Mouse (Mus musculus): Measurements from ENCODE around the gene Smim22. TPM values are rescaled to one million over a fixed set of nuclear protein-coding genes. Genes with fewer than 3 reads are reported as not detected.

The Smim22 gene
- polyA plus RNA-seq, 1 experiment from 2014 or later = 3.8 TPM

GRCm38 (mm10) chr16:4974521-4974920, 32.6 kb upstream of the Smim22 start:
- Histone ChIP-seq H3K4me2 (no peak overlapping the region), H3K27ac (replicated peaks) (no peak overlapping the region), H3K9ac (no peak overlapping the region), H3K27me3 (replicated peaks) (no peaks in the 10 kb centered on the region), H3K4me1 (peaks cover 19% of the 10 kb centered on the region), H3K9me3 (no peaks in the 10 kb centered on the region), H3K36me3 (no peaks in the 10 kb centered on the region), H3K4me3 (no peak overlapping the region)
- 81% methylated on average over 5 of the region's 5 CpGs for WGBS
- no peak for ATAC-seq (ENCODE audit: extremely low read depth, insufficient number of reproducible peaks, low FRiP score, low TSS enrichment)

- Histone ChIP-seq H3K4me2 (no peak overlapping the region), H3K9ac (no peak overlapping the region), H3K27me3 (replicated peaks) (no peaks in the 10 kb centered on the region), H3K4me3 (no peak overlapping the region), H3K4me1 (peaks cover 23% of the 10 kb centered on the region), H3K27ac (replicated peaks) (no peak overlapping the region), H3K9me3 (no peaks in the 10 kb centered on the region), H3K36me3 (no peaks in the 10 kb centered on the region)
- WGBS = 51% methylated on average over 2 of the region's 2 CpGs
- ATAC-seq (ENCODE audit: extremely low read depth, insufficient number of reproducible peaks, low FRiP score, low TSS enrichment) = no peak
These were observed 30.9 kb upstream of the Smim22 start for GRCm38 (mm10) chr16:4976180-4976579.

GRCm38 (mm10) chr16:4978275-4979051, 28.6 kb upstream of the Smim22 start:
- Histone ChIP-seq H3K4me2 (no peak overlapping the region; the same call in 1 of the 2 replicates), H3K36me3 (no peaks in the 10 kb centered on the region), H3K4me1 (peaks cover 19% of the 10 kb centered on the region), H3K27me3 (replicated peaks) (no peaks in the 10 kb centered on the region), H3K4me3 (no peak overlapping the region), H3K9ac (no peak overlapping the region), H3K27ac (replicated peaks) (peak overlapping the region; percentile 83), H3K9me3 (no peaks in the 10 kb centered on the region)
- 38% methylated on average over 5 of the region's 5 CpGs for WGBS
- 0 out of 2 replicates have a peak, but pooled peaks have one; percentile 35 for ATAC-seq (ENCODE audit: extremely low read depth, insufficient number of reproducible peaks, low FRiP score, low TSS enrichment)

- no peak overlapping the region for H3K27ac ChIP-seq (replicated peaks)
- WGBS = 75% methylated on average over 4 of the region's 4 CpGs
- H3K36me3 ChIP-seq = no peaks in the 10 kb centered on the region
- no peak for ATAC-seq (ENCODE audit: extremely low read depth, insufficient number of reproducible peaks, low FRiP score, low TSS enrichment)
- no peak overlapping the region for H3K4me2 ChIP-seq
- peaks cover 19% of the 10 kb centered on the region for H3K4me1 ChIP-seq
- H3K9me3 ChIP-seq = no peaks in the 10 kb centered on the region
- no peak overlapping the region for H3K4me3 ChIP-seq
- no peak overlapping the region for H3K9ac ChIP-seq
- H3K27me3 ChIP-seq (replicated peaks) = no peaks in the 10 kb centered on the region
These were observed 27.2 kb upstream of the Smim22 start for GRCm38 (mm10) chr16:4979755-4980380.

GRCm38 (mm10) chr16:4984717-4985116, 22.4 kb upstream of the Smim22 start:
- no peaks in the 10 kb centered on the region for H3K36me3 ChIP-seq
- no peak overlapping the region for H3K9ac ChIP-seq
- no peaks in the 10 kb centered on the region for H3K27me3 ChIP-seq (replicated peaks)
- no peaks in the 10 kb centered on the region for H3K9me3 ChIP-seq
- peaks cover 1% of the 10 kb centered on the region; the same call in 1 of the 2 replicates for H3K4me1 ChIP-seq
- no peak overlapping the region for H3K4me3 ChIP-seq
- H3K27ac ChIP-seq (replicated peaks) = no peak overlapping the region
- no peak overlapping the region for H3K4me2 ChIP-seq
- WGBS = 85% methylated on average over 12 of the region's 12 CpGs
- no peak for ATAC-seq (ENCODE audit: extremely low read depth, insufficient number of reproducible peaks, low FRiP score, low TSS enrichment)

- peaks cover 8% of the 10 kb centered on the region for H3K4me1 ChIP-seq
- WGBS = 79% methylated on average over 4 of the region's 4 CpGs
- no peak for ATAC-seq (ENCODE audit: extremely low read depth, insufficient number of reproducible peaks, low FRiP score, low TSS enrichment)
- no peak overlapping the region for H3K27ac ChIP-seq (replicated peaks)
- no peaks in the 10 kb centered on the region for H3K27me3 ChIP-seq (replicated peaks)
- H3K9me3 ChIP-seq = no peaks in the 10 kb centered on the region
- H3K9ac ChIP-seq = no peak overlapping the region
- no peaks in the 10 kb centered on the region for H3K36me3 ChIP-seq
- H3K4me3 ChIP-seq = no peak overlapping the region
- H3K4me2 ChIP-seq = no peak overlapping the region
These were observed 13.8 kb upstream of the Smim22 start for GRCm38 (mm10) chr16:4993276-4993675.

GRCm38 (mm10) chr16:4997553-4997952, 9.5 kb upstream of the Smim22 start, which contains the start of gene Sept12:
TSS of gene Sept12 (minus strand) at chr16:4997852.
- no peak for ATAC-seq (ENCODE audit: extremely low read depth, insufficient number of reproducible peaks, low FRiP score, low TSS enrichment)
- no peak within 1 kb of the TSS for H3K27ac ChIP-seq (replicated peaks)

GRCm38 (mm10) chr16:4998984-4999383, 8.1 kb upstream of the Smim22 start:
- ATAC-seq (ENCODE audit: extremely low read depth, insufficient number of reproducible peaks, low FRiP score, low TSS enrichment) = no peak
- Histone ChIP-seq H3K27ac (replicated peaks) (no peak overlapping the region), H3K4me1 (peaks cover 8% of the 10 kb centered on the region), H3K9me3 (no peaks in the 10 kb centered on the region), H3K4me2 (no peak overlapping the region), H3K27me3 (replicated peaks) (no peaks in the 10 kb centered on the region), H3K4me3 (no peak overlapping the region), H3K36me3 (no peaks in the 10 kb centered on the region), H3K9ac (no peak overlapping the region)
- 77% methylated on average over 1 of the region's 1 CpGs for WGBS

More at GRCm38 (mm10) chr16:4997553-4997952, 9.5 kb upstream of the Smim22 start, which contains the start of gene Sept12:
- WGBS = 37% methylated on average over 3 of the region's 3 CpGs
- H3K27me3 ChIP-seq (replicated peaks) = no peaks in the 10 kb centered on the region
- peaks cover 8% of the 10 kb centered on the region for H3K4me1 ChIP-seq
- H3K4me3 ChIP-seq = no peak within 1 kb of the TSS
- H3K4me2 ChIP-seq = no peak within 1 kb of the TSS
- no peaks in the 10 kb centered on the region for H3K36me3 ChIP-seq
- H3K9ac ChIP-seq = no peak within 1 kb of the TSS
- H3K9me3 ChIP-seq = no peaks in the 10 kb centered on the region

- 67% methylated on average over 3 of the region's 3 CpGs for WGBS
- no peaks in the 10 kb centered on the region for H3K36me3 ChIP-seq
- H3K4me3 ChIP-seq = no peak overlapping the region
- ATAC-seq (ENCODE audit: extremely low read depth, insufficient number of reproducible peaks, low FRiP score, low TSS enrichment) = no peak
- no peak overlapping the region for H3K9ac ChIP-seq
- no peak overlapping the region for H3K4me2 ChIP-seq
- no peaks in the 10 kb centered on the region for H3K27me3 ChIP-seq (replicated peaks)
- no peaks in the 10 kb centered on the region for H3K9me3 ChIP-seq
- no peak overlapping the region for H3K27ac ChIP-seq (replicated peaks)
- H3K4me1 ChIP-seq = peaks cover 8% of the 10 kb centered on the region
These were observed 6.5 kb upstream of the Smim22 start for GRCm38 (mm10) chr16:5000611-5001010.

- H3K4me3 ChIP-seq = no peak overlapping the region
- no peak for ATAC-seq (ENCODE audit: extremely low read depth, insufficient number of reproducible peaks, low FRiP score, low TSS enrichment)
- H3K4me1 ChIP-seq = peaks cover 22% of the 10 kb centered on the region
- 0 out of 2 replicates have a peak overlapping the region, but pooled peaks have one; percentile 16 for H3K4me2 ChIP-seq
- 35% methylated on average over 6 of the region's 6 CpGs for WGBS
- H3K9ac ChIP-seq = 0 out of 2 replicates have a peak overlapping the region, but pooled peaks have one; percentile 2
- no peaks in the 10 kb centered on the region for H3K27me3 ChIP-seq (replicated peaks)
- H3K36me3 ChIP-seq = peaks cover 16% of the 10 kb centered on the region; the same call in 1 of the 2 replicates
- H3K9me3 ChIP-seq = no peaks in the 10 kb centered on the region
- H3K27ac ChIP-seq (replicated peaks) = no peak overlapping the region
These were observed 404 bp downstream of the Smim22 start for GRCm38 (mm10) chr16:5007492-5007891.

- Histone ChIP-seq H3K9ac (no peak overlapping the region), H3K4me1 (peaks cover 27% of the 10 kb centered on the region), H3K9me3 (no peaks in the 10 kb centered on the region), H3K4me2 (no peak overlapping the region), H3K4me3 (no peak overlapping the region), H3K27me3 (replicated peaks) (no peaks in the 10 kb centered on the region), H3K27ac (replicated peaks) (no peak overlapping the region), H3K36me3 (peaks cover 16% of the 10 kb centered on the region; the same call in 1 of the 2 replicates)
- no peak for ATAC-seq (ENCODE audit: extremely low read depth, insufficient number of reproducible peaks, low FRiP score, low TSS enrichment)
- WGBS = 81% methylated on average over 12 of the region's 12 CpGs
These were observed 988 bp downstream of the Smim22 start for GRCm38 (mm10) chr16:5008076-5008475.
